Mouse (Mus musculus) hindbrain, embryonic 14.5 days (tissue): ENCODE results near the gene Sh3rf1. TPM values are rescaled to one million over a fixed set of nuclear protein-coding genes. Genes with fewer than 3 reads are reported as not detected.

Experiments
- ATAC-seq: fragments of 200-750 bp; cut with Nextera tagmentation; 2 replicates; pipeline ENCODE4 v1.8.0; 2017; ENCODE audit warnings: moderate number of reproducible peaks, mild to moderate bottlenecking, moderate TSS enrichment, moderate library complexity; ENCODE audit not compliant: low FRiP score
- DNase-seq: peaks from one replicate; pipeline ENCODE4 v3.0.0-alpha.2; 2015; ENCODE audit warnings: low spot score
- H3K27ac ChIP-seq: fragments of 300-500 bp; sonication (generic); 2 replicates; pipeline ENCODE4 v1.5.1; 2014; ENCODE audit warnings: mild to moderate bottlenecking, moderate library complexity
- H3K27me3 ChIP-seq: fragments of 300-500 bp; sonication (generic); 2 replicates; pipeline ENCODE4 v1.6.1; 2014; ENCODE audit warnings: mild to moderate bottlenecking, low read length, mixed read lengths; ENCODE audit not compliant: control insufficient read depth, insufficient read depth
- H3K36me3 ChIP-seq: fragments of 300-500 bp; sonication (generic); replicated peaks from 2 replicates; pipeline ENCODE4 v1.6.1; 2014; ENCODE audit not compliant: control insufficient read depth, insufficient read depth
- H3K4me1 ChIP-seq: fragments of 300-500 bp; sonication (generic); replicated peaks from 2 replicates; pipeline ENCODE4 v1.6.1; 2014; ENCODE audit warnings: antibody characterized with exemption, low read length, mixed read lengths; ENCODE audit not compliant: control insufficient read depth, insufficient read depth
- H3K4me2 ChIP-seq: fragments of 300-500 bp; sonication (generic); replicated peaks from 2 replicates; pipeline ENCODE4 v1.6.1; 2014; ENCODE audit warnings: mild to moderate bottlenecking, moderate library complexity
- H3K4me3 ChIP-seq: fragments of 300-500 bp; sonication (generic); replicated peaks from 2 replicates; pipeline ENCODE4 v1.5.1; 2014; ENCODE audit warnings: mild to moderate bottlenecking, low read length
- H3K9ac ChIP-seq: fragments of 300-500 bp; sonication (generic); 2 replicates; pipeline ENCODE4 v1.6.1; 2014
- H3K9me3 ChIP-seq: fragments of 300-500 bp; sonication (generic); 2 replicates; pipeline ENCODE4 v1.6.1; 2016; ENCODE audit warnings: low read length; ENCODE audit not compliant: control insufficient read depth
- WGBS: fragments of 180-500 bp; shearing (Covaris S2); extraction: QIAGEN DNeasy Blood & Tissue Kit; methylation state at CpG from one replicate; pipeline ENCODE4 v1.1.7; 2014; 5-methylcytosine and 5-hydroxymethylcytosine counted together
- polyA plus RNA-seq: library from polyadenylated mRNA; unstranded; fragments of >200 nt; fragmentation: Nextera tagmentation; extraction: Ambion mirVana; gene quantifications from 2 replicates; pipeline ENCODE4 v1.2.1, GENCODE M21; 2014

Gene Sh3rf1
- polyA plus RNA-seq, 1 experiment from 2014 or later: 28.8 TPM

DNA sequence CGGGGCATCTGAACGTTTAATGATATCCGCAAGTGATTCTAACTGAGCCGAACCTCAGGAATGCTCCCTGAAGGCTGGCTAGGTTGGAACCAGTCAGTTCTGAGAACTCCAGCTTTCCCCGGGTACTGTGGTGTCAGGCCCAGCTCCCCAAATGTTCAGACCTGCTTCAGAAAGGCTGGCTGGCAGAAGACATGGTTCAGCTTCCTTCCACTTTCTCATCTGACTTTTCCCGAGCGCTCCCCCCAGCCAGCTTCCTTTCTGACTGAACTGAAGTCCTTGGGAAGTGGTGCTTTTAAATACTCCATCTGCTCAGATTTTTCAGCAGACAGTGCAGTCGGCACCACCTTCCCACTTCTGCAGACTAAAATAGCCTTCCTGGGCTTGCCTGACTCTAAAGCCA lies 6.2 kb upstream of the Sh3rf1 start:
- H3K27ac ChIP-seq: no peak overlapping the region
- H3K9me3 ChIP-seq: no peaks in the 10 kb centered on the region
- H3K4me1 ChIP-seq: peaks cover 4% of the 10 kb centered on the region; the same call in 1 of the 2 replicates
- ATAC-seq: no peak
- H3K27me3 ChIP-seq: no peaks in the 10 kb centered on the region
- H3K4me3 ChIP-seq: no peak overlapping the region
- no peak for DNase-seq
- 84% methylated on average over 8 of the region's 8 CpGs for WGBS
- H3K36me3 ChIP-seq: no peaks in the 10 kb centered on the region
- H3K4me2 ChIP-seq: no peak overlapping the region
- no peak overlapping the region for H3K9ac ChIP-seq

DNA sequence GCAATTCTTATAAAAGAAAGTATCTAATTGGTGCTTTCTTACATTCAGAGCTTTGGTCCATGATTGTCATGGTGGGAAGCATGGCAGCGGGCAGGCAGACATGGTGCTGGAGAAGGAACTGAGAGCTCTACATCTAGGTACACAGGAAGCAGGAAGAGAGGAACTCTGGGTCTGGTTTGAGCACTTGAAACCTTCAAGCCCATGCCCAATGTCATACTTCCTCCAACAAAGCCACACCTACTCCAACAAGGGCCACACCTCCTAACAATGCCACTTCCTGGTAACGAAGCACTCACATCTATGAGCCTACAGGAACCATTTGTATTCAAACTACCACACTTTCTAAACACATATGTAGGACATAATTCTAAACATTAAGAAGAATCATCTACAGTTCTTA lies 5.2 kb upstream of the Sh3rf1 start:
- ATAC-seq (no peak), DNase-seq (no peak)
- H3K9me3 ChIP-seq: no peaks in the 10 kb centered on the region
- no peak overlapping the region for H3K9ac ChIP-seq
- no peak overlapping the region for H3K4me3 ChIP-seq
- no peaks in the 10 kb centered on the region for H3K36me3 ChIP-seq
- no peak overlapping the region for H3K4me2 ChIP-seq
- WGBS: 100% methylated on average over 2 of the region's 2 CpGs
- H3K27ac ChIP-seq: no peak overlapping the region
- H3K27me3 ChIP-seq: no peaks in the 10 kb centered on the region
- H3K4me1 ChIP-seq: peaks cover 4% of the 10 kb centered on the region; the same call in 1 of the 2 replicates

DNA sequence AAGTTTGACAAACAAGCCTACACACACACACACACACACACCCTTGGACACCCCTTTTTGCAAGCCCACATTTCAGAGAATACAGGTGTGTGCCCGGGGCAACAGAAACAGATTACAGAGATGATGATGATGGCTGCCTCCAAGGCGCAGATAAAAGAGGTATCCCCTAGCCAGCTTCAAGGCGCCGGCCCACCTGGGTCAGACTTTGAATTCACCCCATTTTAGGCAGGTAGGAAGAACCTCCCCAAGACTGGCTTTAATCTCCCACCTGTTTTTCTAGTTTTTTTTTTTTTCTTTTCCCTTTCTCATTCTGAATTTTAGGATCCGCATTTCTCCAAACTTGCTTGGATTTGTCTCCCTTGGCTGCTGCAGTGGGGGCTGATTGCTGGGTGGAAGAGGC lies 389 bp upstream of the Sh3rf1 start:
- DNase-seq (no peak), ATAC-seq (no peak)
- peaks cover 25% of the 10 kb centered on the region for H3K4me1 ChIP-seq
- 37% methylated on average over 5 of the region's 5 CpGs for WGBS
- H3K4me2 ChIP-seq: peak overlapping the region; percentile 93
- H3K9me3 ChIP-seq: no peaks in the 10 kb centered on the region
- H3K27me3 ChIP-seq: no peaks in the 10 kb centered on the region
- H3K27ac ChIP-seq: peak overlapping the region; percentile 87; the same call in 1 of the 2 replicates
- H3K36me3 ChIP-seq: no peaks in the 10 kb centered on the region
- H3K9ac ChIP-seq: peak overlapping the region; percentile 93
- H3K4me3 ChIP-seq: peak overlapping the region; percentile 87

DNA sequence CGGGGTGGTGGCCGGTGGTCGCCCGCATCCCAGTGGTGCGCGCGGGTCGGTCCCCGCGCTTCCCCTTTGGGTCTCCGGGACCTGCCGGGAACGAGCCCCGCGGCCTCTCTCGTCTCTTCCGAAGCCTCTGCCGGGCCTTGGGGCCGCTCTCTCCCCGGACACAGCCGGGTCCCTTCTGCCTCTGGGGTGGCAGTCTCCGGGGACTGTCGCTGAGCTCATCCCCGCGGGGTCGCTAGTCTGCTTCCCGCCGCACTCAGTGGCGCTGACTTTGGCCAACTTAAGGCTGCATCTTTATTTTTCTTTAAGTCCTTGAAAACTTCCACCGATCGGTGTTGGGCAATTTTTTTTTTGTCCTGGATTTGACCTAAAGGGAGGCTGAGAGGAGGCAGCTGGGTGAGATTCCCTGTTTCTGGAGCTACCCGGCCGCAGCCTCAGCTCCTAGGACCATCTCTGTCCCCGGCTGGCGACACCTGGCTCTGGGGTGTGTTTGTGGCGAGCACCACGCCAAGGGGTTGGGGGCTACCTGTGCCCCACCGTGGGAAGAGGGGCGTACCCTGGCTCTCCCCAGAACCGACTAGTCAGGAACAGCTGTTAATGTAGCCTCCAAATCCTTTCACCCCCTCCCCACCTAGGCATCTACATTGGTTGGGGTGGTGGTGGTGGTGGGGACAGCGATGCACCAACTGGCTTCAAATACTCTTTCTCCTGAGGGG lies 864 bp downstream of the Sh3rf1 start:
- WGBS: under 1% methylated on average over 30 of the region's 41 CpGs
- H3K4me3 ChIP-seq: peak overlapping the region; percentile 87
- DNase-seq (peak; percentile 47), ATAC-seq (peak; percentile 64)
- no peaks in the 10 kb centered on the region for H3K9me3 ChIP-seq
- H3K4me1 ChIP-seq: peaks cover 35% of the 10 kb centered on the region
- no peaks in the 10 kb centered on the region for H3K36me3 ChIP-seq
- no peaks in the 10 kb centered on the region for H3K27me3 ChIP-seq
- peak overlapping the region; percentile 93 for H3K4me2 ChIP-seq
- peak overlapping the region; percentile 87 for H3K27ac ChIP-seq
- peak overlapping the region; percentile 93 for H3K9ac ChIP-seq

DNA sequence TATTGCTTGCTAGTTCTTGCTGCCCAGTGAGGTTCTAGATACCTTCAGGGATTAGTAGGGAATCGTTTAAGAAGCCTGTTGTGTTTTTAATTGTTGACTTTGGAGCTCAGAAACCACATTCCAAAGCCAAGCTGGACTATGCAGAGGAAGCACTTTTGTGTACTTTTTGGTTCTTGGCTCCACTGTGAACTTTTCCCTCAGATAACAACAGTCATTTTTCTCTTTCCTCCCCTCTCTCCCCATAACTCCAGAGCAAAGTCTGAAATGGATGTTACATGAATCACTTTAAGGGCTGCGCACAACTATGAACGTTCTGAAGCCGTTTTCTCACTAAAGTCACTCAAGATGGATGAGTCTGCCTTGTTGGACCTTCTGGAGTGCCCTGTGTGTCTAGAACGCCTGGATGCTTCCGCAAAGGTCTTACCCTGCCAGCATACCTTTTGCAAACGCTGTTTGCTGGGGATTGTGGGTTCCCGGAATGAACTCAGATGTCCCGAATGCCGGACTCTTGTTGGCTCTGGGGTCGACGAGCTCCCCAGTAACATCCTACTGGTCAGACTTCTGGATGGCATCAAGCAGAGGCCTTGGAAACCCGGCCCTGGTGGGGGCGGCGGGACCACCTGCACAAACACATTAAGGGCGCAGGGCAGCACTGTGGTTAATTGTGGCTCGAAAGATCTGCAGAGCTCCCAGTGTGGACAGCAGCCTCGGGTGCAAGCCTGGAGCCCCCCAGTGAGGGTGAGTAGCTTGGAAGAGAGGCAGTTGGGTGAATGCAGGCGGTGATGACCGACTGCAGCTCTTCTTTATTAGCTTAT lies 2.1 kb downstream of the Sh3rf1 start:
- Histone ChIP-seq H3K9ac (peak overlapping the region; percentile 93), H3K27me3 (no peaks in the 10 kb centered on the region), H3K4me3 (peak overlapping the region; percentile 87), H3K36me3 (no peaks in the 10 kb centered on the region), H3K9me3 (no peaks in the 10 kb centered on the region), H3K4me1 (peaks cover 42% of the 10 kb centered on the region), H3K4me2 (peak overlapping the region; percentile 93), H3K27ac (0 out of 2 replicates have a peak overlapping the region, but pooled peaks have one; percentile 2)
- 36% methylated on average over 20 of the region's 20 CpGs for WGBS
- ATAC-seq (no peak), DNase-seq (no peak)

DNA sequence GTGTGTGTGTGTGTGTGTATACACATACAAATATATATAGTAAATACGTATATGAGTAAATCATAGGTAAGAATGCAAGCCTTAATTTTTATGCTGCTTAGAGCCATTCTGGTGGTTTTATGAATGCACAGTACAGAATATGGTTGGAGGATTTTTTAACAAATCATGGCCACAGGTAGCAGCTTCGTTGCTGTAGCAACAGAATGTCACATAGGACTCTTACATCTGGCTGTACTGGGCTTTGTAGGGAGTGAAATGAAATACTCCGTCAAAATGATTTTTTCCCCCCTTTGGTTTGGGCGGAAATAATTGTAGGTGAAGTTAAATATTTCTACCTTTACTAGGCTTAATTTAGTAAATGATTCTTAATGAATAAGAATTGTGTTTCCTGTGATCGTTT lies 3.0 kb downstream of the Sh3rf1 start:
- ATAC-seq: no peak
- H3K9ac ChIP-seq: peak overlapping the region; percentile 93
- H3K4me3 ChIP-seq: peak overlapping the region; percentile 87
- peak overlapping the region; percentile 93 for H3K4me2 ChIP-seq
- no peaks in the 10 kb centered on the region for H3K36me3 ChIP-seq
- no peaks in the 10 kb centered on the region for H3K27me3 ChIP-seq
- H3K27ac ChIP-seq: no peak overlapping the region
- H3K4me1 ChIP-seq: peaks cover 47% of the 10 kb centered on the region
- WGBS: 53% methylated on average over 5 of the region's 5 CpGs
- H3K9me3 ChIP-seq: no peaks in the 10 kb centered on the region
- peak; percentile 56 for DNase-seq

DNA sequence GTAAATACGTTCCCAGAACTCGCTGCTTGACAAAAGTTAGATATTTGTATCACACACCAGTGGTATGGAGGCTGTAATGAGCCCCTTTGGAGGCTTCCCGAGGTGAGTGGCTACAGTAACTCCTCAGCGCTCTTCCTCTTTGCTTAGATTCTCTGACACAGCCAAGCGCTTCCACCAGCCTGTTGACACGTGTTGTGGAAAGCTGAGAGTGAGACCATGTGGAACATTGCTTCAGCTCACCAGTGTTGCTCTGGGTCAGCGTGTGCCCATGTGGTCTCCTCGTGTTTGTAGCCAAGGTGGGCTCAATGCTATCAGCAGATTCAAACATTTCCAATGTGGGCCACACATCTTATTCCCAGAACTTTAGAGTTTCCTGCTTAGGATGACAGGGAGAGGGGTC lies 5.0 kb downstream of the Sh3rf1 start:
- Histone ChIP-seq H3K4me1 (peaks cover 54% of the 10 kb centered on the region), H3K9ac (no peak overlapping the region), H3K27me3 (no peaks in the 10 kb centered on the region), H3K9me3 (no peaks in the 10 kb centered on the region), H3K4me3 (peak overlapping the region; percentile 87), H3K36me3 (no peaks in the 10 kb centered on the region), H3K4me2 (peak overlapping the region; percentile 93), H3K27ac (no peak overlapping the region)
- no peak for ATAC-seq
- WGBS: 69% methylated on average over 8 of the region's 8 CpGs
- no peak for DNase-seq

DNA sequence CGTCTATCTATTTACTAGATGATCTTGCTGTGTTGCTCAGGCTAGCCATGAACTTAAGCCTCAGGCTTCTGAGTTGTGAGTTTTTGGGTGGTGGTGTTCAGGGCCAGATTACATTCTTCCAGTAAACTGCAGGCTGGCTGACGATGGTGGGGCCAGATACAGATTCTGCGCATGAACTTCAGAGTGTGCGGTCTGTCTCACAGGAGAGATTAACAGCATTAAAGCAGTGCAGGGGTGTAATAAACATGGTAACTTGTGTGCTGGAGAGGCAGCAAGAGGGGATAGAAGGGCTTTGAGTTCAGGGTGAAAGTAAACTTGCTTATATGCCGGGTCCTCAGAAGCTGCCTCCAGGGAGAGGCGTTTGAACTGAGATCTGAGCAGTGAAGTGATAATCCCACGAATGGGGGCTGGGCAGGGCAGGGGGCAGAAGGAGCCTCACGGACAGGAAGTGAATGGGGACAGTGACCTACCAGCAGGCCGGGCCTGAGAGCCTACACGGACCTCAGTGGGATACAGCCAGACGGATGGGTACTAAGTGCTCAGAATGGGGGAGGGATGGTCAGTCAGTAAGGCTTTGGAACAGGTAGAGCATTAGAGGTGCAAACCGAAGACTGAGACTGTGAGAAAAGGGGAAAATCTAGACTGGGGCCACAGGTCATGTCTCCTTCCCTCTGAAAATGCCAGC lies 6.0 kb downstream of the Sh3rf1 start:
- Histone ChIP-seq H3K9ac (peak overlapping the region; percentile 17; the same call in 1 of the 2 replicates), H3K9me3 (no peaks in the 10 kb centered on the region), H3K4me1 (peaks cover 54% of the 10 kb centered on the region), H3K36me3 (no peaks in the 10 kb centered on the region), H3K27ac (no peak overlapping the region), H3K27me3 (no peaks in the 10 kb centered on the region), H3K4me3 (peak overlapping the region; percentile 8), H3K4me2 (peak overlapping the region; percentile 34)
- ATAC-seq (no peak), DNase-seq (no peak)
- 69% methylated on average over 12 of the region's 12 CpGs for WGBS
